Mouse (Mus musculus): ENCODE data around the gene Ube2e1.

The Ube2e1 gene

DNA sequence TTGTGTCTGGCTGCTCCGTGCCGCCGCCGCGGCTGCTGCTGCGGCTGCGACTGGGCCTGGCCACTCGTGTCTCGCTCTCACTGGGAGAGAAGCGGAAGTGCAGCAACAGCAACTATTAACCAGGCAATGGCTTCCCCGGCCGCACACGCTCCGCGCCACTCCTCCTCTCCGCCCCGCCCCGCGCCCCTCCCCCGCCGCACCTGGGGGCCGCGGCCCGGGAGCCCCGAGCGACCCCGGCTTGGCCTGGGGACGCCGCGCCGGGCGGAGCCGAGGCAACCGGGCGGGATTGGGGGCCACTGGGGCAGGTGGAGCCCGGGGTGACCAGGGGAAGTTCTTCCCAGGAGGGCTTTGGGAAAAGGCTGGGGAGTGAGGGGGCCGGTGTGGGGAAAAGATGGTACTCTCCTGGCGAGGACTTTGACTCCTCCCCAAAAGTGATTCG is at the start of gene Ube2e1:
Ube2e1 (minus strand) TSS at position 167 of the 439 bp plus-strand sequence.
- DNase-seq = peak; percentile 67 to 78

- DNase-seq = no peak
Measured at GRCm38 (mm10) chr14:18379841-18380240, 48.2 kb upstream of the Ube2e1 start.

DNA sequence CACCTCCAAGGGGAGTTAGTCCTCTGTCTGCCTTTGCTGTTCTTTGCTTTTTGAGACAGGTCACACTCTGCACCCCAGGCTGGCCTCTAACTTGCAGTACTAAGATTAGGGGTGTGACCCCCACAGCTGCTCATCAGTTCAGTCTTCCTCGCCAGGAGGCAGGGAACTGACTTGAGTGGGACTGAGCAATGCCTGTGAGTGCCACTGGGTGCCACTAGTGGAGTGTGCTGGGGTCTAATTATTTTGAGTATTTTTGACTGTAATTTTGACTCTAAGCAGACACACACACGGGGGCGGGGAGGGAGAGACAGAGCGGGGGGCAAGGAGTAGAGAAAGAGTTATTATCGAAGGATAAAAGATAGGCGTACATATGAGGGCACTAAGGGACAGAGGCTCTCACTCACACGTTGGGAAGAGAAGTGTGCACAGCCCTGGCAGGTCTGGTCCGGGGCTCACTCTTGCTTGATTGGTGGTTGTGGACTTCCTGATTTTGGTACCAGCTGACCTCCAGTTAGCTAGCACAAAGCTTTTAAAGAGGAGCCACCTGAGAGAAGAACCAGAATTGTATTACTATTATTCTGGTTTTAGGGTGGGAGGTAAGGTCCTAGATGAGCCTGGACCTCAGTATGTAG is 46.4 kb upstream of the Ube2e1 start:
- no peak for DNase-seq

GRCm38 (mm10) chr14:18376206-18376605 is 44.5 kb upstream of the Ube2e1 start:
- DNase-seq = peak; percentile 60 to 62

DNA sequence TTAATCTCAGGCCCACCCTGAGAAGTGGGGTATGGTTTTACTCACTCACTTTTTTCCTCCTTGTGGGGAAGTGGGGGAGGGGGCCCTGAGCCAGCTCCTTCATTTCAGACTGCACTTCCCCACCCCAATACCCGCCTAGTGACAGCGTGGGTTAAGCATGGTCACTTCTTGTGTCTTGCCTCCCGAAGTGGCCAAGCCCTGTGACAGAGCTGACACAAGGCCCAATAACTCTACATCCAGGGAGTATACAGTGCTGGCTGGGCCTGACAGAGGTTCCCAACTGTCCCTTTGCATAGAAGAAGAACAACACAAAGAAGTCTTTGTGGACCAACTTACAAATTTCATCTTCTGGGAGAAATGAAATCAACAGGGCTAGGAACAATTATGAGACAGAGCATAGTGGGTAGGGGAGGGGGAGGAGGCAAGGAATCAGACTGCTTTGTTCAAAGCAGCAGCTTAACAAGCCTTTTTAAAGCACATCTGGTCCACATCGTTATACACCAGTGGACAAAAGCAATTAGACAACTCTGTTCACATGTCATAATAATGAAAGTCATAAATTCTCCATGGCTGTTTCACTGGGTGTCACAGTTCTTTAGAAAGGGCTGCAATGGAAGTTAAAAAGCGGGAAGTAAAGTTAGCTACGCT is 42.2 kb upstream of the Ube2e1 start:
- no peak for DNase-seq

- no peak for DNase-seq
Measured at GRCm38 (mm10) chr14:18372761-18373610, 41.3 kb upstream of the Ube2e1 start.

DNA sequence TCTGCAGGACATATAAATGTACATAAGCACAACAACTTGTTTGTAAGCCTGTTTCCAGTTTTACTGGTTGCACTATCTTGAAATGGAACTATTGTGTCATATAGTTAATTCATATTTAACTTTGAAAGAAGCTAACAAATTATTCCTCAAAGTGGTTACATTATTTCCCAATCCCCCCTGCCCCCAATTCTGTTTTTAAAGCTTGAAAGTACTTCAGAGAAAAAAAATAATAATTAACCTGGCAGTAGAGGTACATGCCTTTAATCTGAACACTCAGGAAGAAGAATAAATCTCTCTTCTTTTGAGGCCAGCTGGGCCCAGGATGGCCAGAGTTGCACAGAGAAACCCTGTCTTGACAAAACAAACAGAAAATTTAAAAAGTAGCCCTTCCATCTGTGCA is 37.4 kb upstream of the Ube2e1 start:
- no peak for DNase-seq

- DNase-seq = peak; percentile 34 to 40
Measured at GRCm38 (mm10) chr14:18367025-18367424, 35.4 kb upstream of the Ube2e1 start.

DNA sequence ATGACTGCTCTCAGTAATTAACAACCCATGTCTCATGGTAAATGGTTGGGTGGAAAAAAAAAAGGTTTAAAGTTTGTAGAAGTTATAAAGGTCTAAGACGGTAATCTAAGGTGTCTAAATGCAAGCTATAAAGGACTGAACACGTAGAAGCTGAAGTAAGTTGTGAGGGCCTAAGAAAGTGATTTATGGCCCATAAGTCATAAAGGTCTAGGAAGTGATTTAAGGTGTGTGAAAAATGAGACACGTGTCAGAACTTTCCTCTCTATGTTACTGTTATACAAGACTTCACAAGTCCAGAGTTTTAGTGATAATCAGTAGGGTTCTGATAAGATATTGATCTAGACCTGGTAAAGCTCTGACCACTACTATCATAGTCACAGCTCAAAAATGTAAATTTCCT is 32.7 kb upstream of the Ube2e1 start:
- DNase-seq = no peak

DNA sequence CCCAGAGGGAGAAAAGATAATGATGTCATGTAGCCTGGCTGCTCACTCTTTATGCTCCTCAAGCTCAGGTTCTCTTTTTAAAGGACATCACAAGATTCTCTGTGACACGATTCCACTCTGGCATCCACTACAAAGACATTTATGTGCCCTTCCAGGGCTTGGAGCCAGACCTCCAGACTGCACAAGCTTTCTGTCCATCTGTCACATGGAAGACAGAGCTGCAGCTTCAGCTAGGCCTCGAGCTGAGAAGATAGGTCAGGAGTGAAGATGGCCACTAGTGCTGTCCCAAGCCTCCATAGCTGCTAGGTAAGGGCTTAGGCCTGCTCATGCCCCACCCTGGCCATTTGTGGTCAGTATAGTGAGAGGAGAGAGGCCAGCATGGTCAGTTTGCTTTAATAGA is 24.8 kb upstream of the Ube2e1 start:
- no peak for DNase-seq

DNA sequence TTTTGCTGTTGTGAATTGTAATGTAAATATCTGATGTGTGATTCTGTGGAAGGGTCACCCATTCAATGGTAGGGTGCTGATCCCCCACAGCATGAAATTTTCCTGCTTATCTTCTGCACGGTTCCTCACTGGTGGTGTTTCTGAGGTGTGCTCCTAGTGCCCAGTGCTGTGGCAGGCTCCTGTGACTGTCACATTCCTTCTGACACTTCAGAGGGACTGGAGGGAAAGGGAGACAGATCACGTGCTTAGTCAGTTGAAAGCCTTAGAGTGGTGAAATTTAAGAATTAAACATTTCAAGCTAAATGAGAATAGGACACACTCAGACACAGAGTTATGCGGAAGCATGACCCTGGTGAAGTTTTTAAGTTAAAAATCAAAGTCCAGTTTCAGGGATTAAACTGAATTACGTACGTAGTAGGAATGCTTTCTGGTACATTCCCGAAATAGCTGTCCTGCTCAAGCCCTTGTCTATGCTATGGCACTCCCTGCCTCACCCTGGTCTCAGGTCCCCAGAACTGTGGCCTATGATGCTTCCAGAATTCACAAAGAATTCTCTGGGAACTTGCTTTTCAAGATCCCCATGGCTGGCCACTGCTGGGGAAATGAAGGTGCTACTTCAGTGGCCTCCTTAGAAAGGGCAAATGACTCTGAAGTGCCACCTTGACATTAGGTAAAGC is 24.0 kb upstream of the Ube2e1 start:
- DNase-seq = peak in 1 of 2 experiments; percentile 41

DNA sequence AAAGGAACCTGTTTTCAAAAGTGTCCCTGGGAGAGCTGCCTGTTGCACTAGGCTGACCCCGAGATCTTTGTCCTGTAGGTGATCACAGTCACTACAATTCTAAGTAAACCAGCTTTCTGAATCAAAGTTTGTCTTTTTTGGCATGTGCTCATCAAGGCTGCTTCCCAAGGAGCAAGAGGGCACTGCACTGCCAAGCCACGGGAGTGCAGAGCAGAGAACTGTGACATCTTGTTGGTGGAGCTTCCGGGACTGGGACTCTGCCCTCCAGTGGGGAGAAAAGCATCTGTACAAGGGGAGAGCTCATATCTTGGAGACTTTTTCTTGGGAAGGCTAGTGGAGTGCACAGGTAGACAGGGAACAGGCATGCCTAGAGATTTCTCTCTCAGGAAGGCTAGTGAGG is 21.9 kb upstream of the Ube2e1 start:
- peak; percentile 75 to 82 for DNase-seq

DNA sequence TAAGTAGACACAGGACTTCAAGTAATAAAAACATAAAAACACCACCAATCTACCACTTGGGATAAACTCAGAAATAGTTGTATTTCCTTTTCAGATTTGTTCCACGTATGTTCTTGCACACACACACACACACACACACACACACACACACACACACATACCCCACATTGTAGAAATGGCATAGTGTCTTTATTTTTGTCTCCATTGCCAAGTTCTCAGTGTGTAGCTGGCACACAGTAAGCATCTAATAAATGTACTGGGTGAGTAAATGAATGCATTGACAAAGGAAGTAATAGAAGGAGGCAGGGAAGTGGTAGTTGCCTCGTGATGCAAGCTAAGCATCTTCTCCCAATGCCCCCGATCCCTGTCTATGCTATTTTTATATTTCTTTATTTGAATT is 21.3 kb upstream of the Ube2e1 start:
- no peak for DNase-seq

GRCm38 (mm10) chr14:18350680-18351079 is 19.0 kb upstream of the Ube2e1 start:
- no peak for DNase-seq

GRCm38 (mm10) chr14:18349871-18350270 is 18.2 kb upstream of the Ube2e1 start:
- no peak for DNase-seq

- no peak for DNase-seq
Measured at GRCm38 (mm10) chr14:18343589-18343988, 11.9 kb upstream of the Ube2e1 start.

DNA sequence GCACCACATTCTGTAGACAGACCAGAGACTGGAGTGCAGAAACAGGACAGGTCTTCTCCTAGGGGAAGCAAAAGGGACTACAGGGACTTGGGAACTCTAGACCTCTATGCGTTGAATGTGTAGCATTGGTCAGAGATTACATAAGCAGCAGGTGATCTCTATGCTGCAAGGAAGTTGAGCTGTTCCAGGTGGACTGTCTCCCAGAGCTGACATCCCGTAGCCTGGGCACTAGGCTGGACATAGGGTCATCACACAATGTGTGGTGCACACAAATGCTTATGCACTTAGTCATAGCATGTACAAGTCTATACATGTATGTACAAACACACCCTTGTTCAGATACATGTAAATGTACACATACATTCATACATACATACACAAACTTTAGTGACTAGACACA is 11.1 kb upstream of the Ube2e1 start:
- no peak for DNase-seq

GRCm38 (mm10) chr14:18341088-18341487 is 9.4 kb upstream of the Ube2e1 start:
- peak in 1 of 2 experiments; percentile 19 for DNase-seq

- no peak for DNase-seq
Measured at GRCm38 (mm10) chr14:18336106-18336505, 4.4 kb upstream of the Ube2e1 start.

DNA sequence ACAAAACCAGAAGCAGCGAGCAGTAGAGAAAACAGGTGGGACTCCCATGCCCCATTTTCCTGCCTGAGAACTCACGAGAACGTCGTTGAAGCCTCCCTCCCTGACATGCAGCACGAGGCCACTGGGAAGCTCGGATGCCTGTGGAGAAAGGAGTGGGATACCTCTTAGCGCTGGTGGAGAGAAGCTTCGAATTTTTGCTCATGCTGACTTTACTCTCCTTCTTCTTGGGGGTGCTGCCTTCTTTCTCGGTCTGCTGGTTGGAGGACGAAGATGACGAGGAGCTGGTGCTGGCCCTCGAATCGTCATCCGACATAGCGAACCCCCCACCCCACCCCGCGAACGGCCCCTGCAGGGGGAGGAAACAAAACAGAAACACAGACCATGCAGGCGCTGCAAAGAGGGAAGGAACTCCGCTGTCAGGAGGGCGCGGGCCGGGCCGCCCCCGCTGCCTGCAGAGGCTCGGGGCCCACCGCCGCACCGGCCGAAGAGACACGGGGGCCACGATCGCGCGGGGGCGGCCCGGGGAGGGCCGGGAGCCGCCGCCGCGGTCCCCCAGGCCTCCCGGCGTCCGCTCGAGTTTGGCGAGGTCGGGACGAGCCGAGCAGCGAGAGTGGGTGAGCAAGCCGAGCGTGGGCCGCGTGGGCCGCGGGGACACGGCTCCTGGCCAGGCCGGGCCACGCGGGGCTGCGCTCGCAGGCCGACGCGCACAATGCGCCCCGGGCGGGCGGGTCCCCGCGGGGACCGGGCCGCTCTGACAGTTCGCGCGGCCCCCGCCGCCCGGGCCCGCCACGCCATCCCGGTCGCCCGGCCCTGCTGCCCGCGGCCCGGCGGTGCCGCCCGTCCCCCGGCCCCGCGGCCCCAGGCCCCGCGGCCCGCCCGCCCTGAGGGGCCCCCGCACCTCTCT is 618 bp downstream of the Ube2e1 start:
- DNase-seq = peak in 1 of 2 experiments; percentile 12

DNA sequence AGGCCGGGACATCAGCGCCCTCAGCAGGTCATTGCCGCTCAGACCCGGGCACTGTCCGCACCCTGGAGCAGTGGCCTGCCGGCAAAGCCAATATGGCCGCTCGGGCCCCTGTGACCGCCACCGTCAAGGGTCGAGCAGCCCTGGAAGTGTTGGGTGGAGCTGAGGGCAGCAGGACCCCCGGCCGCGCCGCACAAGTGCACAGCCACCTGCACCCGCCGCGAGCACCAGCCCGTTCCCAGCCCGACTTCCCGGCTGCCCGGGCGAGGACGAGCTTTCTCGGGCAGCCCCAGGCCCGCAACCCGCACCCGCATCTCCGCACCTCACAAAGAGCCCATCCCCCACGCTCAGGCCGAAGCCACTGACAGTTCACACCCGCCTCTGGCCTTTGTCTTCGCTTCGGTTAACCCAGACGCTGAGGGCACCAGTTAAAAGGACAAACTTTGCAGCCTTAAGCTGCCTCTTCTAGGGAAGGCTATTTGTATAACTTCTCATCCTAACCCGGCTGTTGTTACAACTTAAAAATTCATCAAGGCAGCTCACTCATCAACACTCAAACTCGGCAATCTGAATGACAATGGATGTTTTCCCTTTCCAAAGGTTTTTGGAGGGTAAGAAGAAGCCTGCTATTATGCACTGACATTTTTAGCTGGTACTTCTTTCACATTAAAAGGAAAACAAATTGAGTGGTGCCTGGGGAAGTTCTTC is 4.5 kb downstream of the Ube2e1 start:
- no peak for DNase-seq
